Mouse (Mus musculus) forelimb bud, embryonic 11.5 days (tissue): ENCODE results near the gene Arid1a.

ENCODE experiments used
- DNase-seq: peaks from one replicate; pipeline ENCODE4 v3.0.0-alpha.2; 2012; ENCODE audit warnings: low read depth, low spot score

Arid1a gene

GRCm38 (mm10) chr4:133730122-133730521 lies 26.4 kb downstream of the Arid1a start:
- DNase-seq, result no peak

GRCm38 (mm10) chr4:133729541-133730093 lies 27.0 kb downstream of the Arid1a start:
- DNase-seq, result peak; percentile 80

GRCm38 (mm10) chr4:133729007-133729406 lies 27.6 kb downstream of the Arid1a start:
- DNase-seq, result no peak

- DNase-seq, result no peak
These were observed 28.3 kb downstream of the Arid1a start for GRCm38 (mm10) chr4:133728256-133728655.

- DNase-seq, result no peak
These were observed 30.9 kb downstream of the Arid1a start for GRCm38 (mm10) chr4:133725706-133726105.

- DNase-seq, result no peak
These were observed 36.8 kb downstream of the Arid1a start for GRCm38 (mm10) chr4:133719791-133720190.

- DNase-seq, result no peak
These were observed 43.8 kb downstream of the Arid1a start for GRCm38 (mm10) chr4:133712755-133713154.

- no peak for DNase-seq
These were observed 45.1 kb downstream of the Arid1a start for GRCm38 (mm10) chr4:133711307-133712076.

- DNase-seq, result no peak
These were observed 47.2 kb downstream of the Arid1a start for GRCm38 (mm10) chr4:133709395-133709794.

- no peak for DNase-seq
These were observed 49.1 kb downstream of the Arid1a start for GRCm38 (mm10) chr4:133707464-133707863.

GRCm38 (mm10) chr4:133706956-133707355 lies 49.6 kb downstream of the Arid1a start:
- DNase-seq, result no peak

GRCm38 (mm10) chr4:133705062-133705461 lies 51.5 kb downstream of the Arid1a start:
- no peak for DNase-seq

- no peak for DNase-seq
These were observed 55.6 kb downstream of the Arid1a start for GRCm38 (mm10) chr4:133700905-133701368.

GRCm38 (mm10) chr4:133695363-133695762 lies 61.2 kb downstream of the Arid1a start:
- no peak for DNase-seq

- DNase-seq, result no peak
These were observed 66.3 kb downstream of the Arid1a start for GRCm38 (mm10) chr4:133690252-133690651.

GRCm38 (mm10) chr4:133688417-133689067 lies 68.0 kb downstream of the Arid1a start:
- no peak for DNase-seq

GRCm38 (mm10) chr4:133687126-133687525 lies 69.4 kb downstream of the Arid1a start:
- DNase-seq, result no peak

- DNase-seq, result no peak
These were observed 70.1 kb downstream of the Arid1a start for GRCm38 (mm10) chr4:133686512-133686911.

- no peak for DNase-seq
These were observed 76.3 kb downstream of the Arid1a start for GRCm38 (mm10) chr4:133680206-133680786.

- no peak for DNase-seq
These were observed 76.9 kb downstream of the Arid1a start for GRCm38 (mm10) chr4:133679629-133680028.

- no peak for DNase-seq
These were observed 79.3 kb downstream of the Arid1a start for GRCm38 (mm10) chr4:133677266-133677665.

GRCm38 (mm10) chr4:133676189-133676588 lies 80.4 kb downstream of the Arid1a start:
- DNase-seq, result no peak
